Mouse (Mus musculus) layer of hippocampus, postnatal 25 days (tissue): ENCODE measurements around the gene Tmem164. TPM values are rescaled to one million over a fixed set of nuclear protein-coding genes. Genes with fewer than 3 reads are reported as not detected.

Experiments
- microRNA-seq, 2 experiments: library from miRNA; unstranded; fragments of <30 nt; microRNA quantifications; one replicate each; pipeline ENCODE4 v1.2.0; 2021
- total RNA-seq, 2 experiments: library from RNA; stranded (reverse); gene quantifications; 2 replicates each; pipeline ENCODE4 v1.2.3; 2021

Gene Tmem164
- total RNA-seq, 2 experiments from 2014 or later: 19.1 to 21.0 TPM

Small RNAs within 50 kb of the gene (microRNA-seq; reads per million reads assigned to microRNA genes)
- gene Mir652: 9,892 to 12,110 reads per million in 2 experiments
